Mouse (Mus musculus) ovary, postnatal 10 days (tissue): ENCODE results near the gene Inpp5f.
"Not testable (repeated sequence)": the region's sequence is repeated elsewhere in the genome, so short reads cannot be mapped to it uniquely, and the experiment has no call there.

Source experiments
- DNase-seq: peaks from one replicate; pipeline ENCODE4 v3.0.0; 2022; ENCODE audit warnings: low spot score

Gene Inpp5f

GRCm38 (mm10) chr7:128664861-128665377 is 53.8 kb downstream of the Inpp5f start:
- DNase-seq: no peak

GRCm38 (mm10) chr7:128667788-128668187 is 56.7 kb downstream of the Inpp5f start:
- DNase-seq: no peak

- DNase-seq: no peak
Observed at GRCm38 (mm10) chr7:128668831-128669230, 57.7 kb downstream of the Inpp5f start.

- DNase-seq: no peak
Observed at GRCm38 (mm10) chr7:128671952-128672351, 60.8 kb downstream of the Inpp5f start.

- DNase-seq: no peak
Observed at GRCm38 (mm10) chr7:128672408-128673010, 61.4 kb downstream of the Inpp5f start.

GRCm38 (mm10) chr7:128678546-128678945 is 67.4 kb downstream of the Inpp5f start:
- DNase-seq: no peak

GRCm38 (mm10) chr7:128687821-128688564 is 76.9 kb downstream of the Inpp5f start:
- DNase-seq: peak; percentile 35

GRCm38 (mm10) chr7:128689347-128689746 is 78.2 kb downstream of the Inpp5f start:
- DNase-seq: no peak

- DNase-seq: peak; percentile 84
Observed at GRCm38 (mm10) chr7:128690070-128690469, 78.9 kb downstream of the Inpp5f start.

GRCm38 (mm10) chr7:128690796-128691195 is 79.7 kb downstream of the Inpp5f start:
- DNase-seq: no peak

- DNase-seq: no peak
Observed at GRCm38 (mm10) chr7:128692163-128692562, 81.0 kb downstream of the Inpp5f start.

GRCm38 (mm10) chr7:128694848-128695247 is 83.7 kb downstream of the Inpp5f start:
- no peak for DNase-seq

- not testable (repeated sequence) for DNase-seq
Observed at GRCm38 (mm10) chr7:128699959-128700358, 88.8 kb downstream of the Inpp5f start.

- peak; percentile 38 for DNase-seq
Observed at GRCm38 (mm10) chr7:128705735-128706134, 94.6 kb downstream of the Inpp5f start.

GRCm38 (mm10) chr7:128717991-128718390 is 106.9 kb downstream of the Inpp5f start:
- DNase-seq: no peak

GRCm38 (mm10) chr7:128724761-128725160 is 113.6 kb downstream of the Inpp5f start:
- no peak for DNase-seq

GRCm38 (mm10) chr7:128725189-128725588 is 114.1 kb downstream of the Inpp5f start:
- no peak for DNase-seq

- DNase-seq: no peak
Observed at GRCm38 (mm10) chr7:128726999-128727398, 115.9 kb downstream of the Inpp5f start.

- no peak for DNase-seq
Observed at GRCm38 (mm10) chr7:128727701-128728100, 116.6 kb downstream of the Inpp5f start.

- no peak for DNase-seq
Observed at GRCm38 (mm10) chr7:128728738-128729137, 117.6 kb downstream of the Inpp5f start.

- no peak for DNase-seq
Observed at GRCm38 (mm10) chr7:128731585-128731984, 120.5 kb downstream of the Inpp5f start.

GRCm38 (mm10) chr7:128738041-128738440 is 126.9 kb downstream of the Inpp5f start:
- no peak for DNase-seq

GRCm38 (mm10) chr7:128739116-128739461 is 128.0 kb downstream of the Inpp5f start:
- no peak for DNase-seq
